Mouse (Mus musculus) intestine, postnatal 0 days (tissue): ENCODE results near the gene Med1. TPM values are rescaled to one million over a fixed set of nuclear protein-coding genes. Genes with fewer than 3 reads are reported as not detected.

Experiments used
- ATAC-seq: fragments of 200-750 bp; cut with Nextera tagmentation; 2 replicates; pipeline ENCODE4 v1.8.0; 2017; ENCODE audit warnings: mild to moderate bottlenecking, moderate TSS enrichment, moderate library complexity
- H3K27ac ChIP-seq: fragments of 300-500 bp; sonication (generic); 2 replicates; pipeline ENCODE4 v1.5.1; 2014; ENCODE audit warnings: mild to moderate bottlenecking, low read depth, low read length, moderate library complexity
- H3K27me3 ChIP-seq: fragments of 300-500 bp; sonication (generic); replicated peaks from 2 replicates; pipeline ENCODE4 v1.6.1; 2014; ENCODE audit warnings: low read length, mixed read lengths; ENCODE audit not compliant: control insufficient read depth, insufficient read depth
- H3K36me3 ChIP-seq: fragments of 300-500 bp; sonication (generic); 2 replicates; pipeline ENCODE4 v1.6.1; 2014; ENCODE audit warnings: mild to moderate bottlenecking, moderate library complexity; ENCODE audit not compliant: control insufficient read depth, insufficient read depth
- H3K4me1 ChIP-seq: fragments of 300-500 bp; sonication (generic); replicated peaks from 2 replicates; pipeline ENCODE4 v1.6.1; 2014; ENCODE audit warnings: antibody characterized with exemption, low read length, mixed read lengths; ENCODE audit not compliant: control insufficient read depth, insufficient read depth
- H3K4me2 ChIP-seq: fragments of 300-500 bp; sonication (generic); replicated peaks from 2 replicates; pipeline ENCODE4 v1.6.1; 2014; ENCODE audit warnings: low read depth, mild to moderate bottlenecking, moderate library complexity
- H3K4me3 ChIP-seq: fragments of 300-500 bp; sonication (generic); 2 replicates; pipeline ENCODE4 v1.5.1; 2014; ENCODE audit warnings: low read depth, low read length
- H3K9ac ChIP-seq: fragments of 300-500 bp; sonication (generic); 2 replicates; pipeline ENCODE4 v1.6.1; 2014; ENCODE audit warnings: mild to moderate bottlenecking, low read depth, low read length
- H3K9me3 ChIP-seq: fragments of 300-500 bp; sonication (generic); 2 replicates; pipeline ENCODE4 v1.6.1; 2016; ENCODE audit warnings: mixed run types; ENCODE audit not compliant: control insufficient read depth
- CTCF ChIP-seq: sonication (generic); IDR thresholded peaks from 2 replicates; pipeline ENCODE4 v1.5.1; 2016; ENCODE audit warnings: low read depth, mild to moderate bottlenecking, control low read depth, antibody characterized with exemption, moderate library complexity
- WGBS: fragments of 180-500 bp; shearing (Covaris S2); extraction: QIAGEN DNeasy Blood & Tissue Kit; methylation state at CpG from one replicate; pipeline ENCODE4 v1.1.7; 2014; 5-methylcytosine and 5-hydroxymethylcytosine counted together
- polyA plus RNA-seq: library from polyadenylated mRNA; unstranded; fragments of >200 nt; fragmentation: Nextera tagmentation; extraction: Ambion mirVana; gene quantifications from 2 replicates; pipeline ENCODE4 v1.2.1, GENCODE M21; 2015

Med1 gene
- polyA plus RNA-seq, 1 experiment from 2014 or later = 25.3 TPM

GRCm38 (mm10) chr11:98149786-98150624 lies 43.1 kb downstream of the Med1 start, which contains the start of gene Fbxl20:
TSS of gene Fbxl20 (minus strand) at chr11:98150403.
- peaks cover 2% of the 10 kb centered on the region for H3K36me3 ChIP-seq
- peak within 1 kb of the TSS; percentile 93 for H3K4me3 ChIP-seq
- no peaks in the 10 kb centered on the region for H3K4me1 ChIP-seq
- under 1% methylated on average over 60 of the region's 65 CpGs for WGBS
- H3K27me3 ChIP-seq = no peaks in the 10 kb centered on the region
- peak; percentile 81 for ATAC-seq
- peak within 1 kb of the TSS; percentile 99 for H3K4me2 ChIP-seq
- peak within 1 kb of the TSS; percentile 92 for H3K9ac ChIP-seq
- peak within 1 kb of the TSS; percentile 94 for H3K27ac ChIP-seq
- no peak for TF ChIP-seq CTCF
- no peaks in the 10 kb centered on the region for H3K9me3 ChIP-seq

- no peak for TF ChIP-seq CTCF
- peak overlapping the region; percentile 94 for H3K27ac ChIP-seq
- no peaks in the 10 kb centered on the region for H3K27me3 ChIP-seq
- no peaks in the 10 kb centered on the region for H3K4me1 ChIP-seq
- H3K9ac ChIP-seq = peak overlapping the region; percentile 92
- no peaks in the 10 kb centered on the region for H3K9me3 ChIP-seq
- WGBS = under 1% methylated on average over 55 of the region's 57 CpGs
- peak; percentile 84 for ATAC-seq
- H3K4me2 ChIP-seq = peak overlapping the region; percentile 99
- H3K4me3 ChIP-seq = peak overlapping the region; percentile 93
- no peaks in the 10 kb centered on the region for H3K36me3 ChIP-seq
Observed at GRCm38 (mm10) chr11:98149304-98149750, 43.8 kb downstream of the Med1 start.

GRCm38 (mm10) chr11:98148551-98149301 lies 44.4 kb downstream of the Med1 start:
- H3K27me3 ChIP-seq = no peaks in the 10 kb centered on the region
- peak overlapping the region; percentile 92 for H3K9ac ChIP-seq
- peak overlapping the region; percentile 99 for H3K4me2 ChIP-seq
- peak; percentile 12 for ATAC-seq
- TF ChIP-seq CTCF = no peak
- peak overlapping the region; percentile 94 for H3K27ac ChIP-seq
- H3K4me3 ChIP-seq = peak overlapping the region; percentile 93
- 1% methylated on average over 43 of the region's 45 CpGs for WGBS
- no peaks in the 10 kb centered on the region for H3K9me3 ChIP-seq
- H3K36me3 ChIP-seq = no peaks in the 10 kb centered on the region
- H3K4me1 ChIP-seq = no peaks in the 10 kb centered on the region

GRCm38 (mm10) chr11:98145856-98146255 lies 47.2 kb downstream of the Med1 start:
- no peaks in the 10 kb centered on the region for H3K9me3 ChIP-seq
- no peak overlapping the region for H3K9ac ChIP-seq
- ATAC-seq = no peak
- WGBS = 78% methylated on average over 7 of the region's 7 CpGs
- H3K4me3 ChIP-seq = no peak overlapping the region
- H3K4me1 ChIP-seq = no peaks in the 10 kb centered on the region
- no peak for TF ChIP-seq CTCF
- no peak overlapping the region for H3K27ac ChIP-seq
- H3K36me3 ChIP-seq = no peaks in the 10 kb centered on the region
- no peaks in the 10 kb centered on the region for H3K27me3 ChIP-seq
- no peak overlapping the region for H3K4me2 ChIP-seq

GRCm38 (mm10) chr11:98142545-98142944 lies 50.5 kb downstream of the Med1 start:
- peak; percentile 41 for TF ChIP-seq CTCF
- Histone ChIP-seq H3K9me3 (no peaks in the 10 kb centered on the region), H3K4me3 (no peak overlapping the region), H3K9ac (no peak overlapping the region), H3K36me3 (no peaks in the 10 kb centered on the region), H3K4me2 (no peak overlapping the region), H3K4me1 (no peaks in the 10 kb centered on the region), H3K27me3 (no peaks in the 10 kb centered on the region), H3K27ac (no peak overlapping the region)
- WGBS = 73% methylated on average over 2 of the region's 2 CpGs
- peak; percentile 38; the same call in 1 of the 2 replicates for ATAC-seq

- no peak for TF ChIP-seq CTCF
- no peaks in the 10 kb centered on the region for H3K4me1 ChIP-seq
- no peak overlapping the region for H3K4me3 ChIP-seq
- H3K36me3 ChIP-seq = no peaks in the 10 kb centered on the region
- ATAC-seq = no peak
- no peaks in the 10 kb centered on the region for H3K27me3 ChIP-seq
- no peak overlapping the region for H3K9ac ChIP-seq
- no peak overlapping the region for H3K27ac ChIP-seq
- no peaks in the 10 kb centered on the region for H3K9me3 ChIP-seq
- H3K4me2 ChIP-seq = no peak overlapping the region
- 78% methylated on average over 7 of the region's 7 CpGs for WGBS
Observed at GRCm38 (mm10) chr11:98138894-98139293, 54.2 kb downstream of the Med1 start.
